Mouse (Mus musculus) left cerebral cortex, postnatal 4 days (tissue): ENCODE data around the gene Ahdc1. TPM values are rescaled to one million over a fixed set of nuclear protein-coding genes. Genes with fewer than 3 reads are reported as not detected.

Experiments
- DNase-seq: peaks from one replicate; pipeline ENCODE4 v3.0.0-alpha.2; 2022
- intact Hi-C: fragments of 180-260 bp; cut with DNase I; formaldehyde crosslinking; loops from one replicate; pipeline ENCODE4 v1.15.1; 2025
- total RNA-seq, 2 experiments: library from RNA; stranded (reverse); gene quantifications; 2 replicates each; pipeline ENCODE4 v1.2.3; 2021

Ahdc1 gene
- total RNA-seq, 2 experiments from 2014 or later: 94.1 to 102 TPM

DNA sequence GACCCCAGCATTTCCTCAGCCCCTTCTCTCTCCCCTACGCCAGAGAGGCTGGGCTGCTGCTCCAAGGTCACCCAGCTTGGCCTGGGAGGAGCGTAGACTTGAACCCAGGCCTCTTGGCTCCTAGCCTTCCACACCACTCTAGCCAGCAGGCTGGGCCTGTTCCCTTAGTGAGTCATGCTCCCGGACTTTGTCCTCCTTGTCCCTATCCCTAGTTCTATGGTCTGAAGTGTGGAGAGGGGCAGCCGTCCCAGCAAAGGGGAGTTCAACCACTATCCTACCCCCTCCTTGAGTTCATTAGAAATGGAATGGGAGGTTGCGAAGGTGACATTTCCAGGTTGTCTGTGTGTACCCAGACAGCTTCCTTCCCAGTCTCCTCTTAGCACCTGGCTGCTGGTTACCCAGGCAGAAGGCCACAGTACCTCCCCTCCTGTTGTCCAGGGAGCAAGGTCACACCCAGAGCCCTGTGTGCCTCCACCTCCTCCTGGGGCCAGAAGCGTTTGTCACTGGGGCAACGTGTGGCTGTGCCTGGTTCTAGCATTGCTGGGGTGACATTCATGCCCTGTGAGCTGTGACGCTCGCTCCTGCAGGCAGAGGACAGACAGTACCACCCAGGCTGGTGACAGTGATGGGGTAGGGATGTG is 39.3 kb downstream of the Ahdc1 start:
- no peak for DNase-seq
- intact Hi-C loops: no loop called here

GRCm38 (mm10) chr4:133050837-133051549 is 39.9 kb downstream of the Ahdc1 start:
- intact Hi-C loops: no loop called here
- no peak for DNase-seq

- intact Hi-C loops: no loop called here
- DNase-seq: no peak
Observed at GRCm38 (mm10) chr4:133051550-133051865, 40.4 kb downstream of the Ahdc1 start.

DNA sequence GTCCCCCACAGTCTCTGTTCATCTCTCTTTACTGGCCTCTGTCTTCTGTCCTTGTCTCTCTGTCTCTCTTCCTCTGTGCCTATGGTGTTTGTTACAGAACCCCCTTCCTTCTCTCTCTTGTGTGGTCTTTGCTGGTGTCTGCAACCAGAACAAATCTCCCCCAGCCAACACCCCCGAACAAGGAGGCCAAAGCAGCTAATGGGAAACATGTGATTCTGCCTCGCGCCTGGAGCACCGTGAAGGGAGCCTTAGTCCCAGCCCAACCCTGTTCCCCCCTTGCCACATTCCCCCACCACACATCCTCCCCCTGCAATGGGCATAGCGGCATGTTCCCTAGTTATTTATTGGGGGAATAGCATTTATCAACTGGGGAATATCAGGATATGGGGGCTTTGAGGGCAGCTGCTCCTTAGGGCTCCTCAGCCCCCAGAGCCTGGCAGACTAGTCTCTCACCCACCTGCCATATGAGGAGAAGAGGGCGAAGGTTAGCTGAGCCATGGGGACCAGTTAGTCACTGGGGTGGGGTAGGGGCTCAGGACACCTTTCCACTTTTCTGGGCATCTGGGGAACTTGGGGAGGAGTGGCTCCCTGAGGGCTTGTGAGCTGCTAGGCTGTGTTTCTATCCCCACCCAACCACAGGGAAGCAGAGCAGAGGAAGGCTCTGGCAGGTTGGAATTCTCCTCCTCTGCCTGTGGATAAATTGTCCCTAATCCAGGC is 41.1 kb downstream of the Ahdc1 start:
- intact Hi-C loops: no loop called here
- DNase-seq: no peak

- intact Hi-C loops: no loop called here
- no peak for DNase-seq
Observed at GRCm38 (mm10) chr4:133052995-133053572, 42.0 kb downstream of the Ahdc1 start.

DNA sequence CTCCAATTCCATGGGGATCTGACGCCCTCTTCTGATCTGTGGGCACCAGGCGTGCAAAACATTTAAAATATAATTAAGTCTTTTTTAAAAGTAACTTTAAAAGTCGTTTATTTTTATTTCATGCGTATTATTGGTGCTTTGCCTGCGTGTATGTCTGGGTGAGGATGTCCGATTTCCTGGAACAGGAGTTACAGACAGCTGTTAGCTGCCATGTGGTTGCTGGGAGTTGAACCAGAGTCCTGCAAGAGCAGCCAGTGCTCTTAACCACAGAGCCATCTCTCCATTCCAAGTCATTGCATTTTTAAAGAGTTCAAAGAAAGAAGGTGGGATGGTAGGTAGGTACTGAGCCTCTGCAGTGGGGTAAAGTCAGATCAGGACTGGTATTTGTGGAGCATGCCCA is 43.5 kb downstream of the Ahdc1 start:
- no peak for DNase-seq
- intact Hi-C loops: no loop called here

GRCm38 (mm10) chr4:133055163-133055951 is 44.3 kb downstream of the Ahdc1 start:
- DNase-seq: no peak
- intact Hi-C loops: no loop called here

DNA sequence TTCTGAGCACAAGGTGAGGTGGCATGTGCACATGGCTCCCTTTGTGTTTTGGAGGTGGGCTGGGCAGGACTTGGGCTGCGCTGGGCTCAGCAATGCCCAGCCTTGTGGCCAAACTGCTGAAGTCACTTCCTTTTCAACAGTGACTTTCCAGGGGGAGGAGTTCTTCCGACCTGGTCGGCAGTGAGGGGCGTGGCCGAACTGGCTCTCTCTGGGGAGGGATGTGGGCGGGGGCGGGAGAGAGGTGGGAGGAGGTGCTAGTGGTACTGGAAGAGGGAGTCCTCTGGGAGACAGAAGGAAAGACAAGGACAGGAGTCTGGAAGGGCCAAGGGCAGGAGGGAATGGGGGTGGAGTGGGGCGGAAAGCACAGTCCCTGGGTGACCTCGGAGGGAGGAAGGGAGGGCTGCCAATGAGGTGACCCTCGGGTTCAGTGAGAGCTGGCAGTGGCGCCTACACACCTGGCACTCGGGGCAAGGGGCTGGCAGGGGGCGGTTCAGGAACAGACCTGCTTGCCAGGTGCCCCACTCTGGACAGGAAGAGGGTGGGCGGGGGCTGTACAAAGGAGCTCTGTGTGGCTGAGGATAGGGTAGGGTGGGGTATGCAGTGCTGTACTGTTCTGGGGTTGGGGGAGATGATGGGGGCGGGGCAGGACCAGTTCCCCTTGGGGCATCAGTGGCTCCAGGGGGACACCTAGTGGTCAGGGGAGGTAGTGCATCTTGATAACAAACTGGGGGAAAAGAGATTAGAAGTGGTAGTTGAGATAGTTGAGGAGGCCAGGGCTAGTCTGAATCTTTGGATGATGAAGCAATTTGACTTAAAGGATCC is 45.2 kb downstream of the Ahdc1 start:
- peak; percentile 80 for DNase-seq
- intact Hi-C loops: no loop called here

DNA sequence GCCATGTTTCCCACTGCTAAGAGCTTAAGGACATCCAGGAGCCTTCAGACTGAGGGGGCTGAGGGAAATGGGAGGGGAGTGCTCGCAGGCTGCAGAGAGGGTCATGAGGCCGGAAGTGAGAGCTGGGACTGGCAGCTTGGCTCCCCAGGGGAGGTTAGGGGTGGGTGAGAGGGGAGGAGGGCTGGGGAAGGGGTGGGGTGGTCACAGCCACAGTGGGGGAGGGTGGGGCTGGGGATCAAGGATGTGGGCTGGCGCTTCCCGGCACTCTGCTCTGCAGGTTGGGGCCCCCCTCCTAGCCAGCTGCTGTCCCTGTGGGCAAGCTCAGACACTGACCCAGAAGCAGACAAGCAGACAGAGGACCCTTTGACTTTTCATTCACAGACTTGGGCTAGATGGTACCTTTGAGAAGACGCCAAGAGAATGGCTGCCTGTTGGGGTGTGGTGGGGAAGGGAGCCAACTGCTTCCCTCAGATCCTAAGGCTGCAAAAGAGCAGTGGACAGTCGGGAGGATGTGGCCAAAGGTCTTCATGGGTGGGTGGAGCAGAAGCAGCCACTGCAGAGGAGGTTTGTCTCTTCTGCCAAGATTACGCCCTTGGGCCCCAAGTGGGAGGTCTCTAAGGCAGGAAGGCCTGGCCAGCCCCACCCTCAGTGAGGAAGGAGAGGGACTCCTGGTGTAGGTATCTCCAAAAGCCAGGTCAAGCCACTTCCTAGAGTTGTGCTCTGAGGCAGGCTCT is 46.5 kb downstream of the Ahdc1 start:
- intact Hi-C loops: no loop called here
- no peak for DNase-seq

GRCm38 (mm10) chr4:133058123-133058453 is 47.0 kb downstream of the Ahdc1 start:
- intact Hi-C loops: no loop called here
- no peak for DNase-seq

DNA sequence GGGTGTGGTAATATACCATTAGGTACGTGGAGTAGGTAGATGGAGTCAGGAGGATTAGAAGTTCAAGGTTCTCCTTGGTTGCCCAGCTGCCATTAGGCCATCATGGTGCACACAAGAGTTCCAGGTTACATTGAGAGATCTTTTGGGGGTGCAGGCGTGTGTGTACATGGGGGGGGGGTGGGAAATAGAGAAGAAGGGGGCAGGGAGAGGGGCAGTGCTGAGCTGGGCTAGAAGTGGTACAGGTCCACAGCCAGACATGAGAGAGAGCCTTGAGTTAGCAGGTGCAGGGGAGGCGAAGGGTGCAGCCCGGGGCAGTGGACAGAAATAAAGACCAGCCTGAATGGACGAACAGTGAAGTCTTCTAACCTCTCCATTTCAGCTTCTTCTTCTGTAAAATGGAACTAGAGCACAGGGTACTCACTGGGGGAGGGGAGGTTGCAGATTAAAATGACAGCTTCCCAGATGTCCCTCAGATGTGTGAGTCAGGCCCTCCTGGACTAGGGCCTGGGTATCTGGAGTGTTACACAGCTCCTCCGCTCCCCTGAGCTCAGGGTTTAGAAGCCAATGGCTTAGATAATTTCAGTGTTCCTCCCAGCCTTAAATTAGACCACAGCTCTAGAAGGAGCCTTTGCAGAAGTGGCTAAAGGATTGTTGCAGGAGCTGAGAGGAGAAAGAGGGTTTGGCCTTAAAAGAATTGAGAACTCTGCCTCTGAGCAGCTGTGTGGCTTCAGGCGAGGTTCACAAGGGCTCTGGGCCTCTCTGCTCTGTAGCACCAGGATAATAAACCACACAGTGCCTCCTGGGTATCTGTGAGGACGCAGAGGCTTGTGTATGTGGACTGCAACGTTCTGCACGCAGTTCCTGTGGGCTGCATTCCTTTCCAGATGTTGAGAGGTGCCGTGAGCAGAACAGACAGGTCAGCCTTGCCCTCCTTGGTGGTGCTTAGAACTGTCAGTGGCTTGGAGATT is 47.7 kb downstream of the Ahdc1 start:
- intact Hi-C loops: no loop called here

DNA sequence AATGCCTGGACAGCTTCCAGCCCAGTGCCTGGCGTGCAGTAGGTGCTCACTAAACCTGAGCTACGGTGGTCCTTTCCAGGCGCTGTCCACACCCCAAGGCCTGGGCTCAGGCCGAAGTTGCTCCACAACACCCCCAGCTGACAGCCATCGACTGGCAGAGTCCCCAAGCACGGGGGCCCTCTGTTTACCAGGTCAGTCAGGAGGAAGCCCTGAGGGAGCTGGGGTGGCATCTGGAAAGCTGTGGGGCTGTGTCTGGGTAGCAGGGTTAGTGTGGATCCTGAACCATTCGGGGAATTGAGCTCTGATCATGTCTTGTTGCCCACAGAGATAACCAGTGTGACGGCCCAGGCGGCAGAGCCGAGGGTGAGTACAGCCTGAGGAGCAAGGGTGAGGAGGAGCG is 49.6 kb downstream of the Ahdc1 start:
- intact Hi-C loops: no loop called here
- DNase-seq: no peak

More for the DNA sequence above, 47.7 kb downstream of the Ahdc1 start:
- DNase-seq: no peak

DNA sequence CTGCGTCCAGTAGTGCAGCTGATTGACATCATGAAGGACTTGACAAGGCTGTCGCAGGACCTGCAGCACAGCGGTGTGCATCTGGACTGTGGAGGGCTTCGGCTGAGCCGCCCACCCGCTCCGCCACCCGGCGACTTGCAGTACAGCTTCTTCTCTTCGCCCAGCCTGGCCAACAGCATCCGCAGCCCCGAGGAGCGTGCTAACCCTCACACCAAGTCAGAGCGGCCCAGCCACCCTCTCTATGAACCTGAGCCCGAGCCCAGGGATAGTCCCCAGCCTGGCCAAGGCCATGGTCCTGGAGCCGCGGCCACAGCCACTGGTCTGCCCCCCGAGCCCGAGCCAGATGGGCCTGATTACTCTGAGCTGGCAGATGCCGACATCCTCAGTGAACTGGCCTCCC is 50.7 kb downstream of the Ahdc1 start:
- intact Hi-C loops: no loop called here

GRCm38 (mm10) chr4:133062286-133062685 is 51.2 kb downstream of the Ahdc1 start:
- no peak for DNase-seq
- intact Hi-C loops: no loop called here

More for the DNA sequence above, 50.7 kb downstream of the Ahdc1 start:
- DNase-seq: no peak

DNA sequence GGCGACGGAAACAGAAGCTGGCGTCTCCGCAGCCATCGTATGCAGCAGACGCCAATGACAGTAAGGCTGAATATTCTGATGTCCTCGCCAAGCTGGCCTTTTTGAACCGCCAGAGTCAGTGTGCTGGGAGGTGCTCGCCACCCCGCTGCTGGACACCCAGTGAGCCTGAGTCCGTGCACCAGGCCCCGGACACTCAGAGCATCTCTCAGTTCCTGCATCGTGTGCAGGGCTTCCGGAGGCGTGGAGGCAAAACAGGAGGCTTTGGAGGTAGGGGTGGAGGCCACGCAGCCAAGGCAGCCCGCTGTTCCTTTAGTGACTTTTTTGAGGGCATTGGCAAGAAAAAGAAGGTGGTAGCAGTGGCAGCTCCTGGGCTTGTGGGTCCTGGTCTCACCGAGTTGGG is 52.1 kb downstream of the Ahdc1 start:
- intact Hi-C loops: no loop called here
- DNase-seq: no peak

GRCm38 (mm10) chr4:133063799-133064198 is 52.7 kb downstream of the Ahdc1 start:
- intact Hi-C loops: no loop called here
- no peak for DNase-seq

DNA sequence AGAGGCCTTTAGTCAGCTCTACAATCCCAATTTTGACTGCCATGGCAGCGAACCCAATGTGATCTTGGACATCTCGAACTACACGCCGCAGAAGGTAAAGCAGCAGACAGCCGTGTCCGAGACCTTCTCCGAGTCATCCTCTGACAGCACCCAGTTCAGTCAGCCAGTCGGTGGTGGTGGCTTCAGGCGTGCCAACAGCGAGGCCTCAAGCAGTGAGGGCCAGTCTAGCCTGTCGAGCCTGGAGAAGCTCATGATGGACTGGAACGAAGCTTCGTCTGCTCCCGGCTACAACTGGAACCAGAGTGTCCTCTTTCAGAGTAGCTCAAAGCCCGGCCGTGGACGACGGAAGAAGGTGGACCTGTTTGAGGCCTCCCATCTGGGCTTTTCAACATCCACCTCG is 53.7 kb downstream of the Ahdc1 start:
- DNase-seq: no peak
- intact Hi-C loops: no loop called here

DNA sequence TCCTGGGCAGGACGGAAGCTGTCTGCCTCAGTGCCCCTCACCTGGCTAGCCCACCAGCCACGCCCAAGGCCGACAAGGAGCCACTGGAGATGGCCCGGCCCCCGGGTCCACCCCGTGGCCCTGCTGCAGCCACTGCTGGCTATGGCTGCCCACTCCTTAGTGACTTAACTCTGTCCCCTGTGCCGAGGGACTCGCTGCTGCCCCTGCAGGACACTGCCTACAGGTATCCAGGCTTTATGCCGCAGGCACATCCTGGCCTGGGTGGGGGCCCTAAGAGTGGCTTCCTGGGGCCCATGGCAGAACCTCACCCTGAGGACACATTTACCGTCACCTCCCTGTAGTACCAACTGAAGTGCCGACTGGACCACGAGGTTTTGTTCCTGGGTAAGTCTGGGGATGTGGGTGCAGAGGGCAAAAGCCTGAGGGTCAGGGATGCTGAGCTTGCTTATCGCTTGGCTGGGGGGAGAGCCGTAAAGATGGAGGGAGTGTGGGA is 54.9 kb downstream of the Ahdc1 start:
- DNase-seq: no peak
- intact Hi-C loops: no loop called here
